Mouse (Mus musculus) c-Kit-positive CD71-positive TER-119-negative erythroid progenitor cells, embryonic 14.5 days (primary cell): ENCODE measurements around the gene Alg5.

Source experiments
- DNase-seq: peaks from one replicate; pipeline ENCODE4 v3.0.0-alpha.2; 2013; ENCODE audit warnings: low read depth

Gene Alg5

GRCm38 (mm10) chr3:54795379-54795778, 60.0 kb downstream of the Alg5 start:
- no peak for DNase-seq

GRCm38 (mm10) chr3:54795806-54796205, 60.5 kb downstream of the Alg5 start:
- DNase-seq = no peak

DNA sequence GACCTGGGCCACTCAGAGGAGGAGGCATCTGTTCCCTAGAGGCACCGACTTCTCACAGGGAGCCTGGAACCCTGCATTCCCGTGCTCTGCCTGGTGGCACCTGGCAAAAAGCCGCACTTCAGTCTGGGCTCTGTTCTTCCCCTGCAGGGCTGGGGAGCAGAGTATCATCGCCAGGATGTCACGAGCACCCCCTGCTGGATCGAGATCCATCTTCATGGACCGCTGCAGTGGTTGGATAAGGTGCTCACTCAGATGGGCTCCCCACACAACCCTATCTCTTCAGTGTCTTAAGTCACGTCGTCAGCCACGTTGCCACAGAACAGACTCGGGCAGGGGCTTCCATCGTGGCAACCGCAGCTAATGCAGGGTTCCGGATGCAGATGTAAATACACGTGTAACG, 61.9 kb downstream of the Alg5 start:
- no peak for DNase-seq
